Mouse (Mus musculus) lung, adult 2 months (tissue): ENCODE measurements around the gene Slc25a24.

Source experiments
- CTCF ChIP-seq: fragments of 200-500 bp; IDR thresholded peaks from 2 replicates; pipeline ENCODE4 v1.5.1; 2011; ENCODE audit warnings: mild to moderate bottlenecking, low read length, control low read depth; ENCODE audit not compliant: insufficient read depth
- POLR2A ChIP-seq: fragments of 200-500 bp; IDR thresholded peaks from 2 replicates; pipeline ENCODE4 v1.6.1; 2011; ENCODE audit warnings: low read depth, mild to moderate bottlenecking, control low read depth, low read length, borderline replicate concordance; ENCODE audit errors: extremely low read depth

DNA sequence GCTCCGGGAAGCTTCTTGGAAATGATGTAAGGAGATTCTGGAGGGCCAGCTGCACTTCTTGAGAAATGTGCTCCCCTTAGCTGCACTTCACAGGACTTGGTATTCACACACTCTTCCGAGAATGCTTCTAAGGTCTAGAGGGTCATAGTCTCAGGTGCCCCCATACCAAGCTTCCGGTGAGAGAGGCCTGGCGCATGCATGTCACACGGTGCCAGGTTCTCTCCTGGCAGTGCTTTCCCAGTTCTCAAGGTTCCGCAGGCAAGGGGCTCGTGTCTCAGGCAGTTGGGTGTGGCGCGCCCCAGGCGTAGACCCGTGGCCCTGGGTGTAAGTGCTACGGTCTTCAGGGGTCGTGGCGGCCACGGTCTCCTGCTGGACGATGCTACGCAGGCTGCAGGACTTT lies 42.8 kb upstream of the Slc25a24 start, which contains the start of gene Slc25a54:
- TF ChIP-seq CTCF (no peak), POLR2A (no peak)
